Mouse (Mus musculus): ENCODE measurements around the gene Runx3.

- no peak for TF ChIP-seq CTCF (IDR thresholded peaks at IDR 0.05; ENCODE audit: low read depth, low read length)
- TF ChIP-seq POLR2A (IDR thresholded peaks at IDR 0.05; ENCODE audit: extremely low read depth, insufficient read depth, low read length): no peak
These were observed 45.8 kb upstream of the Runx3 start for GRCm38 (mm10) chr4:135074646-135075045.

Measured in liver, adult 2 months (tissue).